Mouse (Mus musculus): ENCODE measurements around the gene Aes.

The Aes gene

DNA sequence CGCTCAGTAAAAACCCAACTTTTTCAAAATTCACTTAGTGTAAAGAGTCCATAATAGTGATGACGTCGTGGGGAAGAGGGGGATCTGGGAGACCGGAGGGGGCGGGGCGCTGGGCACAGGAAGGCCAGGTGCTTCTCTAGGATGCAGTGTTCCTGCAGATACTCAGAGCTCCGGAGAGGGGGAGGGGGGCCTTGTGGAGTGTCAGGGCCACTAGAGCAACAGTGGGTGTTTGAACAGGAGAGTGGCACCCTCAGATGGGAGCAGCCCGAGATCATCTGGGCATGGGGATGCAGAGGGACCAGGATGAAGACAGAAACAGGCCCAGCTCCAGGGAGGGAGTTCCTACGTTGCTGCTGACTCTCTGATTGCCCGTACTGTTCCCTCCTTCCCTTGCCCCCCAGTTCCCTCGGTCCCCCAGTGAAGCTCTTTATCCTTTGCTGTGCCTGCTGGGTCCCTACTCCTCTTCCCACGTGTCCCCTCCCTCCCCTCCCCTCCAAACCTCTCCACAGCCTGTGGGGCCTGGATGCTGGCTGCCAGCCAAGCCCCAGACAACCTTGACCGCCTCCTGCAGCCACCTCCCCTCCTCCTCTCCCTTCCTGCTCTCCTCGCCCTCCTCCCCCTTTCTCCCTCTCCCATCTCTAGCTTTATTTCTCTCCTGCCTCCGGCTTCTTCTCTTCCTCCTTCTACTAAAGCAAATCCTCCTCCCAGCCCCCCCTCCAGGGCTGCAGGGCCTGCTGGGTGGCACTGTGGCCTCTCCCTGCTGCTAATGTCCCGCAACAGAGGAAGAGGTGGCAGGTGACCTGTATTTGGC is 9.3 kb downstream of the Aes start:
- DNase-seq (ENCODE audit: low read depth, low spot score): peak; percentile 38

GRCm38 (mm10) chr10:81569507-81570237 is 10.4 kb downstream of the Aes start:
- no peak for DNase-seq (ENCODE audit: low read depth, low spot score)

- DNase-seq (ENCODE audit: low read depth, low spot score): peak; percentile 60
Measured at GRCm38 (mm10) chr10:81570238-81570800, 11.0 kb downstream of the Aes start.

DNA sequence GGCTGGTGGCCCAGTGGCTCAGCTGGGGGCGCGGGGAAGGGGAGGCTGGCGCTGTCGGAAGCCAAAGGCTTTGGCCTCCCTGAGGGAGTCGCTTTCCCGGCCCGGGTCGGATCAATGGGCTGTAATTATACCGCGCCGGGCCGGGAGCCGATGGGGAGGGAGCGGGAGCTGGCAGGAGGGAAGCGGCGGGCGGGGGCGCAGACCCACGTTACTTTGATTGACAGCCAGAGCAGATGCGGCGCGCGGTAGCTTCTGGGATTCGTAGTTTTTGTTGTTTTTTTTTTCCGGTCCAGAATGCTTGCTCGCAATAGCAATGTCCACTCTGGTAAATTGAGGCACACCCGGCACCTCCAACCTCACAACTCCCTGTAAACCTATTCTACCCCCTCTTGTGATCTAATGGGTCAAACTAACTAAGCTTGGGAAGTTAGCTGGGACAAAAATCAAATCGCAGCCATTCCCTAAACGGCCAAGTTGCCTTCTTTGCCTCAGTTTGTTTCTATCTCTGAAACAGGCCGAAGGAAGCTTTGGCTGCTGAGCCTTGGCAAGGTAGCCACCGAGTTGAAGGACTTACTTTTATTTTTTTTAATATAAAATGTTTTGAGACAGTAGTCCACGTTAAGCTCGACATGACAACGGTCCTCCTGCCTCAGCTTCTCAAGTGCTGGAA is 11.7 kb downstream of the Aes start:
- peak; percentile 90 for DNase-seq (ENCODE audit: low read depth, low spot score)

- DNase-seq (ENCODE audit: low read depth, low spot score): peak; percentile 99
Measured at GRCm38 (mm10) chr10:81571501-81571876, 12.2 kb downstream of the Aes start.

DNA sequence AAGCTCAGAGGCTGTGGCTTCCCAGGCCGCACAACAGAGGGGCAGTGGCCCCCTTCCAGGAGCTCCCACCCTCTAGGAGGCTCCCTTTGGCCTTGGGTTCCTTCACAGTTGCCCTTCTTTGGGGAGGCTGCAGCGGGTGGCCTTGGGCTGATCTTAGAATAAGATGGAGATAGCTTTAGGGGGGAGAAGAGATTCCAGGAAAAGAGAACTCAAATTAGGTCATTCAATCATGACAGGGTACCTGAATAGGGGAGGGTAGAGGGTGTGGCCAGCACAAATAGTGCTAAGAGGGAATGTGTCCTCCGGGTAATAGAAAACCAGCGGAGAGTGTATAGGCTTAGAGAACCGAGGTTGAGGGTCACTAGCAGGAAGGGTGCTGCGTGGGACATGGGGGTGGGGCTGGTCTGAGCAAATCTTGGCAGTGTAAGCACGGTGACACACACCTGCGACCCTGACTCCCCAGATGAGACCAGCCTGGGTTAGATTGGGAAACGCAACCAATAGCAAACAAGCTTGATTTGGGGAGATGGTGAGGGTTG is 12.9 kb downstream of the Aes start:
- DNase-seq (ENCODE audit: low read depth, low spot score): no peak

DNA sequence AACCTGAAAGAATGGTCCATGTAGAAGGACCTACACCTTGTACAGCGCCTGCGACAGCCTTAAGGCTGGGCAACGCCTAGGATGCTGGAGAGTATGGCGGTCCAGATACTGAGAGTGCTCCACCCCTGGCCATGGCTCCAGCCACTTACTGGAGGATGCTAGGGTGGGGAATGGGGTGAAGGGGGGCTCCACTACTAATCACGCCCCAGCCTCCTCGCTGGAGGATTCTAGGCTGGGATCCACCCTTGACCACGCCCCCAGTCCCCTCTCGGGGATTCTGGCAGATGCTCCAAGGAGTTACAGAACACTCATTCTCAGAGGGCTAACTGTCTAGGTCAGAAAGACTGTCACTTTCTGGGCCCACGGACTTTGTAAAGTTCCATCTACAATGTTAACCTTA is 13.7 kb downstream of the Aes start:
- DNase-seq (ENCODE audit: low read depth, low spot score): no peak

- DNase-seq (ENCODE audit: low read depth, low spot score): peak; percentile 93
Measured at GRCm38 (mm10) chr10:81574081-81575056, 15.1 kb downstream of the Aes start, which contains the start of gene Tle2. Tle2 (plus strand) TSS chr10:81574561.

GRCm38 (mm10) chr10:81575208-81575631 is 15.9 kb downstream of the Aes start:
- DNase-seq (ENCODE audit: low read depth, low spot score): no peak

DNA sequence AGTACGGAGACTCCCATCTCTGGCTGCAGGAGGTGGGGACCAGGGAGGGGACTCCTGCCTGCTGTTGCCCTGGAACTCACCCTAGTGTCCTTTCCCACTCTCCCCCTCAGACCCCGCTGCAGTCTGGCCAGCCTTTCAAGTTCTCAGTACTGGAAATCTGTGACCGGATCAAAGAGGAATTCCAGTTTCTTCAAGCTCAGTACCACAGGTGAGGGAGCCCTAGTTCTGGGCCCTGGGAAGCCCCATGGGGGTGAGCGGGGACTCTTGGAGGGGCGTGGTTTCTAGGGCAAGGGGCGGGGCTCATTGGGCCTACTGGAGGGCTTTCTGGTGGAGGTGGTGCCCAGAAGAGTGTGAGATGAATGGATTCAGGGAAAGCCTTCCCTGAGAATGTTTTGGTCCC is 16.4 kb downstream of the Aes start:
- no peak for DNase-seq (ENCODE audit: low read depth, low spot score)

GRCm38 (mm10) chr10:81579967-81580366 is 20.7 kb downstream of the Aes start:
- DNase-seq (ENCODE audit: low read depth, low spot score): no peak

GRCm38 (mm10) chr10:81580441-81581070 is 21.3 kb downstream of the Aes start:
- DNase-seq (ENCODE audit: low read depth, low spot score): no peak

GRCm38 (mm10) chr10:81583347-81583746 is 24.1 kb downstream of the Aes start:
- DNase-seq (ENCODE audit: low read depth, low spot score): no peak

DNA sequence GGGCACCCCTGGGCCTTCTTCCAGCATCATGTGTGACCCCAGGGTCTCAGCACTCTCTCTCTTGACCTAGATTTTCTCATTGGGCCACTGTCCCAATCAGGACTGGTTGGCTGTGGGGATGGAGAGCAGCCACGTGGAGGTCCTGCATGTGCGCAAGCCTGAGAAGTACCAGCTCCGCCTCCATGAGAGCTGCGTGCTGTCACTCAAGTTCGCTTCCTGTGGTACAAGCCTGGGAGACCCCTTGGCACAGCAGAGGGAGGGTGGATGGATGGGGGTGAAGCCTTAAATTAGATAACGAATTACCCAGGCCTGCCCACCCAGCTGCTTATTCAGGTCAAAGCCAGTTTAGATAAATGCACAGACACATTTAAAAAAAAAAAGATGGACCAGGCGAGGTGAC is 29.5 kb downstream of the Aes start:
- DNase-seq (ENCODE audit: low read depth, low spot score): no peak

- DNase-seq (ENCODE audit: low read depth, low spot score): no peak
Measured at GRCm38 (mm10) chr10:81591846-81592245, 32.6 kb downstream of the Aes start.

GRCm38 (mm10) chr10:81592631-81593030 is 33.3 kb downstream of the Aes start:
- DNase-seq (ENCODE audit: low read depth, low spot score): no peak

GRCm38 (mm10) chr10:81593223-81593622 is 33.9 kb downstream of the Aes start:
- no peak for DNase-seq (ENCODE audit: low read depth, low spot score)

DNA sequence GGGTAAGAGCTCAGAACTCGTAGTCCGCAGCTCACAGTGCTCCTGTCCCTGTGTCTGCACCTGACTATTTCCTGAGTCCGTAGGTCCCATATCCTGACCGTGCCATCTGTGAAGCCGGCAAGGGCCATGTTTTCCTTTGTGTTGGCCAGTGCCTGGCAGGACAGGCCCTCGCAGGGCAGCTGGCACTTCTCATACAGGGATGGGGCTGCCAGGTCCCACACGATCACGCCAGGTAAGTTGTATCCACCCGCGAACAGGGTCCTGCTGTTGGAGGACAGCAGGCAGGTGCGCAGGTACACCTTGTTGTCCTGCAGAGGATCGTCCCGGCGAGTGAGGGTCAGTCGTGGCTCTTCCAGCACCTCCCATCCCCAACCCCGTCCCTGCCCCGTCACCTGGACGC is 34.6 kb downstream of the Aes start:
- no peak for DNase-seq (ENCODE audit: low read depth, low spot score)

DNA sequence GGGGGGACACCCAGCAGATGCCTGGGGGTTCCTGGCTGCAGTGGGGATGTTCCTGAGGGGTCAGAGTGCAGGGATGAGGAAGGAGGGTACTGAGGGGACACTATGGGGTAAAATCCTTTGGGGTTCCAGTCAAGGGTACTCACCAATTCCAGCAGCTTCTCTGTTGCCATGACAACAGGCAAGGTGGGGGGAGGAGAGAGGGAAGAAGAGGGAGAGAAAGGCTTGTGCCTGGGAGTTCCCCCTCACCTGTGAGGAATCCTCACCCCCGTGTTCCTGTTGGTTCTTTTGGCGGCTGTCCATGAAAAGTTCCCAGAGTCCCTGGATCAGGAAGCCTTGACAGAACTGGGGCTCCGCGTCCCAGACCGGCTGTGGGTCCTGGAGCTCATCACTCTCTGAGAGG is 36.3 kb downstream of the Aes start:
- no peak for DNase-seq (ENCODE audit: low read depth, low spot score)

DNA sequence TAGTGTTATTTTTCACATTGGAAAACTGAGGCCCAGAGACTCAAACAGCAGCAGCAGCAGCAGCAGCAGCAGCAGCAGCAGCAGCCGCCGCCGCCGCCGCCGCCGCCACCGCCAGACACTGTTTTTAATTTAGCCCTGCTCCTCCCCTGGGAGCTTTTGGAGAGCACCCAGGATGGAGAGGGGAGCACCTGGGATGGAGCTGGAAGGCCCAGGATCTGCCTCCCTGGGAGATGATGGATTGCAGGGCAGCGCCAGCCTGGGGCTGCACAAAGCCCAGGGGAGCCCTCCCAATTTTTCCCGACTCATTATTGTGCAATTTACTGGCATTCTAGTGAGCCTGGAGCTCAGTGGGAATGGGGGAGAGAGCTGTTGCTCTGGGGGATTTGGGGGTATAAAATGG is 37.3 kb downstream of the Aes start:
- DNase-seq (ENCODE audit: low read depth, low spot score): no peak

Measured in R1 (cell line).